Mouse (Mus musculus) hindbrain, embryonic 13.5 days (tissue): ENCODE measurements around the gene Morn3. TPM values are rescaled to one million over a fixed set of nuclear protein-coding genes. Genes with fewer than 3 reads are reported as not detected.

ENCODE experiments used
- ATAC-seq: fragments of 200-750 bp; cut with Nextera tagmentation; 2 replicates; pipeline ENCODE4 v1.8.0; 2017; ENCODE audit warnings: moderate TSS enrichment; ENCODE audit not compliant: low FRiP score
- H3K27ac ChIP-seq: fragments of 300-500 bp; sonication (generic); 2 replicates; pipeline ENCODE4 v1.5.1; 2015; ENCODE audit warnings: inconsistent platforms, mild to moderate bottlenecking, moderate library complexity
- H3K27me3 ChIP-seq: fragments of 300-500 bp; sonication (generic); 2 replicates; pipeline ENCODE4 v1.6.1; 2015; ENCODE audit warnings: mild to moderate bottlenecking, inconsistent platforms
- H3K36me3 ChIP-seq: fragments of 300-500 bp; sonication (generic); 2 replicates; pipeline ENCODE4 v1.6.1; 2015; ENCODE audit warnings: mild to moderate bottlenecking, inconsistent platforms
- H3K4me1 ChIP-seq: fragments of 300-500 bp; sonication (generic); replicated peaks from 2 replicates; pipeline ENCODE4 v1.6.1; 2015; ENCODE audit warnings: inconsistent platforms
- H3K4me2 ChIP-seq: fragments of 300-500 bp; sonication (generic); 2 replicates; pipeline ENCODE4 v1.6.1; 2015; ENCODE audit warnings: inconsistent platforms, mild to moderate bottlenecking, moderate library complexity
- H3K4me3 ChIP-seq: fragments of 300-500 bp; sonication (generic); 2 replicates; pipeline ENCODE4 v1.5.1; 2015; ENCODE audit warnings: mild to moderate bottlenecking, inconsistent platforms
- H3K9ac ChIP-seq: fragments of 300-500 bp; sonication (generic); 2 replicates; pipeline ENCODE4 v1.6.1; 2015; ENCODE audit warnings: mild to moderate bottlenecking, inconsistent platforms
- H3K9me3 ChIP-seq: fragments of 300-500 bp; sonication (generic); 2 replicates; pipeline ENCODE4 v1.6.1; 2016; ENCODE audit warnings: inconsistent platforms
- WGBS: fragments of 180-500 bp; shearing (Covaris S2); methylation state at CpG from one replicate; pipeline ENCODE4 v1.1.7; 2015; 5-methylcytosine and 5-hydroxymethylcytosine counted together
- polyA plus RNA-seq: library from polyadenylated mRNA; unstranded; fragments of >200 nt; fragmentation: Nextera tagmentation; extraction: Ambion mirVana; gene quantifications from 2 replicates; pipeline ENCODE4 v1.2.1, GENCODE M21; 2015

Gene Morn3
- polyA plus RNA-seq, 1 experiment from 2014 or later, result 1.5 TPM

DNA sequence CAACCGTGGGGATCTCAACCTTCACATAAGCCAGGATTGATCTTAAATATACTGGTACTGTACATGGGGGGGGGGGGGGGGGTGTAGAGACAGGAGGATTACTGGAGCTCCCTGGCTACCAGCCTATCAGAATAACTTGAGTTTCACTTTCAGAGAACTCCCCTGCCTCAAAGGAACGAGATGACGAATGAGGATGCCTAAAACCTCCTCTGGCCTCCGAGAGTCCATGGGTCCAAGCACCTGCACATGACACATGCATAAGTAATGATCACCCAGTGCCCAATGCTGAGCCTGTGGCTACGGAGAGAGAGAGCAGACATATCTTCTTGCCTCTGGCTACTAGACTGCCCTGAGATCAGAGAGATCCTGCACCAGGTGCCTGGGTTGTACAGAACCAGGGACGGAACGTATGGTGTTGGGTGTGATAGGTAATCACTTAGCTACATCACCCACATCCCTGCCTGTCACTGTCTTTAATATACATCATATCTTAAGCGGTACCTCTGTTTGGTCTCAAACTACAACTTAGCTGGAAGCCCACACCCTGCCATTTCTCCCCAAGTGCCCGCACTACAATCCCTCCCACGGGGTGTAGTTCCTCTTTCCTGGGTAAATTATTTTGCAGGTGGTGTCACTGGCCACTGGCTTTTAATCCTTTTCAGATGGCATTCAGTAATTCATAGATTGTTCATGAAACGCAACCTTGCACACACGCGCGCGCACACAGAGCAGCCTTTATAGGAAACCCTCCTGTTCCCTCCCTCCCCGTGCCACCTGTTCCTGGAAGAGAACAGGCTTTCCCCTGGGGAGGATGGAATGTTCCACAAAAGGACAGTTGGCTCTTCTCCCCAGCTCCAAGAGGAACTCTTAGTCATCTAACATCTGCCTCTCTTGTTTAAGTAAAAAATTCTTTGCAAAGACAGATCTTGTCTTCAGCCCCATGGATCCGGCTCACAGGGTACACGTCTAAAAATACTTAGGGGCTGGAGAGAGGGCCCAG lies 49.3 kb downstream of the Morn3 start:
- Histone ChIP-seq H3K27me3 (no peaks in the 10 kb centered on the region), H3K9ac (no peak overlapping the region), H3K4me1 (peaks cover 5% of the 10 kb centered on the region), H3K36me3 (no peaks in the 10 kb centered on the region), H3K4me2 (no peak overlapping the region), H3K9me3 (no peaks in the 10 kb centered on the region), H3K4me3 (no peak overlapping the region), H3K27ac (no peak overlapping the region)
- no peak for ATAC-seq
- WGBS, result 83% methylated on average over 18 of the region's 18 CpGs

DNA sequence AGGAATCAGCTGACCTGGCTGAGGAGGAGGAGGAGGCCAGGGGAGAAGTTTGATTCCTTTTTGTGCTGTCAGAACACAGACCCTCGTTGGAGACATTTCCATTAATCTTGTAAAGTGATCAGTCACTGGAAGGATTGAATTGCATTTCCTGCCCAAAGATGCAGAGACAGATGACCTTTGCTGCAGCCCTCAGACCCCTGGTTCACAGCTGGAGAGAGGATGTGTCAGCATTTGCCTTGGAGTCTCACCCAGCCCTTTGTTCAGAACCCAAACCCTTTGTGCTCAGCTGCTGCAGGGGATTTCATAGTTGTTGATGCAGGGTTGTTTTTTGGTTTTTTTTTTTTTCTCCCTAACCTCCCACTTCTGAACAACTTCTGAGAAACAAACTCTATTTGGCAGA lies 51.9 kb downstream of the Morn3 start:
- no peak for ATAC-seq
- H3K27ac ChIP-seq, result no peak overlapping the region
- no peak overlapping the region for H3K9ac ChIP-seq
- no peaks in the 10 kb centered on the region for H3K9me3 ChIP-seq
- H3K4me3 ChIP-seq, result no peak overlapping the region
- H3K4me1 ChIP-seq, result peaks cover 23% of the 10 kb centered on the region
- H3K4me2 ChIP-seq, result no peak overlapping the region
- no peaks in the 10 kb centered on the region for H3K36me3 ChIP-seq
- no peaks in the 10 kb centered on the region for H3K27me3 ChIP-seq
- WGBS, result 0% methylated on average over 1 of the region's 1 CpGs

DNA sequence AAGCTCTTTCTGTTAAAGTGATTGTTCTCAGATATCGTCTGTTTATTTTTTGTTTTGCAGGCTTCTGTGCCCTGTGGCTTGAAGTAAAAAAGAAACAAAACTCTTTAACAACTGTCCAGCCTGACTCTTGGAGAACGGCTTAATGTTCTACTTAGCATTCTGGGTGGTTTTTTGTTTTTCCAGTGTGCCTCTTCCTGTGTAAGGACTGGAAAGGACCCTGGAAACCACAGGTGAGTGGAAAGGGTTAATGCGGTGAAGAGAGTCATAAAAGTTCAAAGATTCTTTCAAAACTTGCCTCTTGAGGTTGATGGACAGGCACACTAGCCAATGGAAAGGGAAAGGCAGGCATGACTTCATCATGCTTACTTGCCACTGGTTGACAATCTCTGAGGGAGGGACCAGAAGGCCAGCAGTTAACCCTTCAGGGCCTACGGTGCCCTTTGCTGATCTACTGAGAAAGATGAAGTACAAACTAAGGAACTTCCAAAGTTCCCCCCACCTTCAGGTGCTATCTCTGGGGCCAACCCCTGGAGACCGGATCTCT lies 52.4 kb downstream of the Morn3 start:
- H3K9ac ChIP-seq, result no peak overlapping the region
- peak overlapping the region; percentile 22 for H3K4me2 ChIP-seq
- peaks cover 29% of the 10 kb centered on the region for H3K4me1 ChIP-seq
- no peak overlapping the region for H3K27ac ChIP-seq
- H3K27me3 ChIP-seq, result no peaks in the 10 kb centered on the region
- no peaks in the 10 kb centered on the region for H3K36me3 ChIP-seq
- H3K9me3 ChIP-seq, result no peaks in the 10 kb centered on the region
- 0 out of 2 replicates have a peak, but pooled peaks have one; percentile 80 for ATAC-seq
- 6% methylated on average over 5 of the region's 5 CpGs for WGBS
- no peak overlapping the region for H3K4me3 ChIP-seq

DNA sequence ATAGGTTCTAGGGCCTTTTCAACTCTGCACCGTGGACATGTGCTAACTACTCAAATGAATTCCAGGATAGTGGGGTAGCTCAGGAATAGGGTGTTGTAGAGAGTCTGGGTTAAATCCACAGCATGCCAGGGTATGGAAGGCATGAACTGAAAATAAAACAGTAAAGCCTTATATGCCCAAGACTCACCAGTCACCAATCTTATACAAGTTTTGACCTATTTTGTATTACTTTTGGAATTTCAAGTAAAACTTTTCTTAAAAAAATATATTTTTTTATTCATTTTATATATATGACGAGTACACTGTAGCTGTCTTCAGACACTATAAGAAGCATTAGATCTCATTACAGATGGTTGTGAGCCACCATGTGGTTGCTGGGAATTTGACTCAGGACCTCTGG lies 53.0 kb downstream of the Morn3 start:
- no peak for ATAC-seq
- 41% methylated on average over 2 of the region's 2 CpGs for WGBS
- no peak overlapping the region for H3K9ac ChIP-seq
- H3K4me1 ChIP-seq, result peaks cover 30% of the 10 kb centered on the region
- no peak overlapping the region for H3K4me3 ChIP-seq
- no peak overlapping the region for H3K27ac ChIP-seq
- no peak overlapping the region for H3K4me2 ChIP-seq
- H3K36me3 ChIP-seq, result no peaks in the 10 kb centered on the region
- H3K9me3 ChIP-seq, result no peaks in the 10 kb centered on the region
- no peaks in the 10 kb centered on the region for H3K27me3 ChIP-seq

DNA sequence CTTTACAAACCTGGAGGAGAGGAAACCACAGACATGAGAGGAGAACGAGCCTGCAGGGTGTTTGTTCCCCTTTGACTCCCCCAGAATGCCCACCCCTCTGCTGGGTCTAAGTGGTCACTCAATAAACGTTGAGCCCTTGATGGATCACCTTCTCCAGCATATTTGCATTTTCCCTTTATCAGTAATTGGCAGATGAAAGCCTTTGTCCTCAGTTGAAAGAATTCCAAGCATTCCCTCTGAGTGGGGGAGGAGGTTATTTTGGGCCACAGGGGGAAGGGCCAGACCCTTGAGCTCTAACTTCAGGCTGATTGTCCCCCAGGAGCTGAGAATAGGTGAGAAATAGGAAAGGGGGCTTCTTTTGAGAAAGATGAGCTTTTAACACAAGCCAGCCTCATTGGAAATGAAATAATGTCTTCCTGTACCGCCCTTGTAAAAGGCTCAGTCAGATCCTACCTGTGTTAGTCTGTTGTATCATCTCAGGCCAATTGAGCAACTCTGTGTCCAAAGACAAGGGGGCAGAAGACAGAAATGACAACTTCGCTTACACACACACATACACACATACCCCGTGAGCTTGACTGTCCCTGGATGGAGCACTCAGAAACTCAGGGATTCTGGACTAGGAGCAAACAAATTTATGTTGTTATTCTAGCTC lies 55.3 kb downstream of the Morn3 start:
- H3K4me2 ChIP-seq, result peak overlapping the region; percentile 87
- H3K9ac ChIP-seq, result peak overlapping the region; percentile 51; the same call in 1 of the 2 replicates
- H3K27ac ChIP-seq, result 0 out of 2 replicates have a peak overlapping the region, but pooled peaks have one; percentile 30
- H3K4me1 ChIP-seq, result peaks cover 51% of the 10 kb centered on the region
- H3K4me3 ChIP-seq, result peak overlapping the region; percentile 66; the same call in 1 of the 2 replicates
- H3K9me3 ChIP-seq, result no peaks in the 10 kb centered on the region
- no peak for ATAC-seq
- H3K27me3 ChIP-seq, result 0 out of 2 replicates have a peak, but pooled peaks cover 4% of the 10 kb centered on the region
- WGBS, result 15% methylated on average over 5 of the region's 5 CpGs
- H3K36me3 ChIP-seq, result no peaks in the 10 kb centered on the region

DNA sequence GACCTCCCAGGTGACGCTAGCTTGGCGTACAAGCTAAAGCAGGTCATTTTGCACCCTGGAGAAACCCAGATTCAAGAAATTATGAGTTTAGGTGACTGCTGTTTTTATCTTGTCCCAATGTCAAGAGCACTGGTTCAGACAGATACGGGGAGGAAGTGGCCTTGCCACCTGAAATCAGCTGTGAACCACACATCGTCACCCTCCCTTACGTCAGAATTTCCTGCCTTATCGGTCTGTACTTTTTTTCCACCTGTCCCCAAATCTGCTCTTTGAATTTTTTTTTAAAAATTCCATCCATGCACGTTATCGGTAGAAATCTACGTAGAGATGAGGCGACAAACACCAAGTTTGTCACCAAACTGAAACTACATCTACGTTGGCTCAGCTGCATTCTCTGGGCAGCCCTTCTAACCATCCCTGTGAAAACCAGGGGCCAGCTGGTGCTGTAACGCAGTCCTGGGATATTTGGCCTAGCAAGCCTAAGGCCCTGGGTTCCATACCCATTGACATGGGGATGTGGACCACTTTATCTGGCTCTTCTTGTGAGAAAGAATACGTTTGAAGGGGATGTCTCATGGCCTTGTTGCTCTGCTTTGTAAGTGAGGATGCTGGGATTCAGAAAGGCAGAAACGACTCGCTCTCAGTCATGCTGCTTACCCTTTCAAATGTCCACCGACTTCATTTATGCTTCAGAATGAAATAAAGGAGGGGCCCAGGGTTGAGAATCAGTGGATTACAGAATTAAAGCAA lies 56.2 kb downstream of the Morn3 start:
- H3K9ac ChIP-seq, result peak overlapping the region; percentile 70
- no peaks in the 10 kb centered on the region for H3K36me3 ChIP-seq
- H3K4me3 ChIP-seq, result peak overlapping the region; percentile 66
- H3K4me1 ChIP-seq, result peaks cover 60% of the 10 kb centered on the region
- peak overlapping the region; percentile 88 for H3K27ac ChIP-seq
- H3K4me2 ChIP-seq, result peak overlapping the region; percentile 87
- 10% methylated on average over 16 of the region's 16 CpGs for WGBS
- 0 out of 2 replicates have a peak, but pooled peaks cover 4% of the 10 kb centered on the region for H3K27me3 ChIP-seq
- no peak for ATAC-seq
- H3K9me3 ChIP-seq, result no peaks in the 10 kb centered on the region

DNA sequence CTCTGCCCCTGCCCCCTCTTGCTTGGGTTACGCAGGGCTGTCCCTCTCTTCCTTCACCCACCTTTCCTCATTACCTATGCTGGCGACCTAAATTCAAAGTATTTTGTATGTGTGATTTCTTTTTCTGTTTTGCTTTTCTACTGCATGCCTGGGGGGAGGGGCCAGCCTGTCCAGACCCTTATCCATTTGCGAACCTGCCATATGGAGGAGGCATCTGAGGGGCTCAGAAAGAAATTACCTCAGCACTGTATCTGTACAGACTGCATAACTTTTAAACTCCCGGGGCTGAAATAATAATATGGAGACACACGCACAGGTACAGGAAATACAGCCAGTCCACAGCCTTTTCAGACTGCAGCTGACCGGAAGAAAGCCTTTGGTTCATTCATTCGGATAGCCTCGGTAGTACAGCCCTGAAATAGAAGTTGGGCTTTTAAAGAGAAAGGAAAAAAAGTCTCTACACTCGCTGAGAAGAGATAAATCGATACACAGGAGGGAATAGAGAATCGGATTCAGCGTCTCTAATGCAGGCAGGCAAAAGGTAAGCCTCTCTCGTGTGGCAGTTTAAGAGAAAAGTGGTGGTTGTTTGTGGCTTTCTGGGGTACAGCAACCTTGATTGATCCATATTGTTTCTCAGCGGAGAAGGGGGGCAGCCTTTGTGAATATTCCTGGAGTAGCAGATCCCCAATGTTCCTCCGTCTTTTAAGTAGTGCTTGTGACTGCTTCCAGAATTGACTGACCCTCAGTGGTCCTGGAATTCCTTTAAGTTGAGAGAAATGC lies 57.1 kb downstream of the Morn3 start, which contains the start of gene Kdm2b:
Kdm2b (minus strand) TSS at position 273 of the 780 bp plus-strand sequence.
- peak within 1 kb of the TSS; percentile 66 for H3K4me3 ChIP-seq
- H3K9me3 ChIP-seq, result no peaks in the 10 kb centered on the region
- H3K4me2 ChIP-seq, result peak within 1 kb of the TSS; percentile 87
- H3K9ac ChIP-seq, result peak within 1 kb of the TSS; percentile 70
- no peaks in the 10 kb centered on the region for H3K36me3 ChIP-seq
- peaks cover 66% of the 10 kb centered on the region for H3K4me1 ChIP-seq
- H3K27me3 ChIP-seq, result 0 out of 2 replicates have a peak, but pooled peaks cover 4% of the 10 kb centered on the region
- ATAC-seq, result peak; percentile 27; the same call in 1 of the 2 replicates
- 2% methylated on average over 15 of the region's 15 CpGs for WGBS
- peak within 1 kb of the TSS; percentile 88 for H3K27ac ChIP-seq

DNA sequence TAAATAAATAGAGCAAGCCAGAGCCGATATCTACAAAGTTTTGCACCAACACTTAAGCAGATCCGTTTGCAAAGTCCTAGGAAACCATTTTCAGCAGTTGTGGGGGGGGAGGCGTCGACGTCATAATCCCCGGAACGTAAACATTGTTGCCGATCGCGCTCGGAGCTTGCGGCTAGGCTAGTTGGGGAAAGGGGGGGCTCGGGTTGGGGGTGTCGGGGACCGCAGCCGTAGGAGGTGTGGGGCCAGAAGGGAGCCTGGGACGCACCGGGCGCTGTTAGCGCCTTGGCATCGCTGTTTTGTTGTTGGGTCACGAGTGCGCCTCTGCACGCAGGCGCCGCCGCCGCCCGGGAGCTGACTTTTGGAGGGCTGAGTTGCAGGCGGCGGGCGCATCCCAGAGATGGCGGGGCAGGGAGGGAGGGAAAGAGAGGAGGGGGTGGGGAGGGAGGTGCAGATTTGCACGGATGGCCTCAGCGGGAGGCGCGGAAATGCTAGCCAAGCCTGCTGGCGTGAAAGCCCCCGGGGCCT lies 57.8 kb downstream of the Morn3 start:
- WGBS, result under 1% methylated on average over 39 of the region's 39 CpGs
- Histone ChIP-seq H3K36me3 (no peaks in the 10 kb centered on the region), H3K4me2 (peak overlapping the region; percentile 87), H3K4me3 (peak overlapping the region; percentile 66), H3K9ac (peak overlapping the region; percentile 70), H3K27me3 (0 out of 2 replicates have a peak, but pooled peaks cover 4% of the 10 kb centered on the region), H3K9me3 (no peaks in the 10 kb centered on the region), H3K4me1 (peaks cover 67% of the 10 kb centered on the region), H3K27ac (peak overlapping the region; percentile 88)
- ATAC-seq, result peak; percentile 56; the same call in 1 of the 2 replicates

DNA sequence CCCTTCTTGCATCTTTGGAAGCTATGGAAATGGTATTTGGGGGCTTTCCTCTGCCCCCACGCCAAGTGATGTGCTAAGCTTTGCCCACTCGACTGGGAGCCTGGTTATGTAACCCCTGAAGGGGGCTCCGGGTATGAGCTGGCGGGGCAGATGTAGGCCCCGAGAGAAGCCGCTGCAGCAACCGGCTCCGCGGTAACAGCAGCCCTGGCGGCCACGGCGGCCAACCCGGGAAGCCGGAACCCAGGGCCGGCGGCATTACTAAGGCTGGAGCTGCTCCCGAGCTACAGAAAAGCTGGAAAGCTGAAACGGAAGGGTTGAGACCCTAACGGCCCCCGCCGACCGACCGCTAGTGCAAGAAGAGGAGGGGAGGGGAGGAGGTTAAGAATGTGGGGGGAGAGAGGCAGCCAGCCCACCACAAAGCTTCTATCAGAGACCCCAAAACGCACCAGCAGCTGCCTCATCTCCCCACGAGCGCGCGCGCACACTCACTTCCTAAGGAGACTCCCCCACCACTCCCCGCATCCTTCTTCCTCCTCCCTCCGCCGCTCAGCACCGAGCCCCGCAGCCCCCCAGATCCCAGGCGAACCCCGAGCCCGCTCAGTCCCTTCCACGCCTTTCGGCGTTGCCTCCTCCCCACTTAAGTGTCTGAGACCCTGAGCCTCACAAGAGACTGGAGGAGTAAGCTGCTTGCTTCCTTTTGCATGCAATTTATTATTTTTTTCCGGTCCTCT lies 58.6 kb downstream of the Morn3 start:
- Histone ChIP-seq H3K9ac (peak overlapping the region; percentile 70), H3K4me1 (peaks cover 67% of the 10 kb centered on the region), H3K4me3 (peak overlapping the region; percentile 66), H3K27me3 (0 out of 2 replicates have a peak, but pooled peaks cover 4% of the 10 kb centered on the region), H3K4me2 (peak overlapping the region; percentile 87), H3K36me3 (no peaks in the 10 kb centered on the region), H3K27ac (peak overlapping the region; percentile 88), H3K9me3 (no peaks in the 10 kb centered on the region)
- WGBS, result under 1% methylated on average over 41 of the region's 41 CpGs
- no peak for ATAC-seq
